Comparison of ENCODE assay signal across 8 mouse cellular contexts in the genomic region with DNA sequence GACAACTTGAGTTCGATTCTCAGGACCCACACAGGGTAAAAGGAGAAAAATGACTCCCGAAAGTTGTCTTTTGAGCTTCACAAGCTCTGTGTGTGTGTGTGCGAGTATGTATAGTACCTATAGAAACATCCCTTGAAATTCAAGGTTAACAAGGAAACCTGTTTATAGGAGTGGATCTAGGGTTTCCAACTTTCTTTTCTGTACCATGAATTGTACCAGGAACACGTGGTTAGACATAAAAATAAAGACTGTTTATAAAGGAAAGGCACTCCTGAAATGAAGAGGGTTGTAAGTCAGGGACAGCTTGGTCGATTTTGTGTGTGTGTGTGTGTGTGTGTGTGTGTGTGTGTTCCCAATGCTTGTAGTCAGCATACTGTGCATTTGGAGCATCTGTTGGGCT. TPM values are rescaled to one million over a fixed set of nuclear protein-coding genes. Genes with fewer than 3 reads are reported as not detected.
A peak's percentile ranks its signal among the peaks of the same experiment; 100 is the strongest.
DNase-seq lines count a peak whose midpoint lies in the region; ATAC-seq and TF ChIP-seq lines count a peak whose summit lies in the region.
"Had no signal": no experiment of that assay in that cellular context is flagged by ENCODE, and none has a peak within 500 bp of the region (broad histone marks: within the 10 kb centered on the region; RNA-seq: fewer than 3 reads in every experiment).

No protein-coding gene starts in this region.

- peak overlapping the region; percentile 84 for H3K4me2 ChIP-seq in lung, embryonic 14.5 days
- peak overlapping the region; percentile 72 for H3K4me2 ChIP-seq in limb, embryonic 11.5 days (ENCODE audit: low read depth, severe bottlenecking)

- 0 out of 2 replicates have a peak, but pooled peaks have one; percentile 22 for TF ChIP-seq POLR2A in embryonic fibroblast, embryonic 13.5 days (IDR thresholded peaks at IDR 0.05; ENCODE audit: low read depth, low read length)
- TF ChIP-seq POLR2A in olfactory bulb, adult 2 months (IDR thresholded peaks at IDR 0.05; ENCODE audit: insufficient read depth, low read depth, low read length): no peak

- no peak for TF ChIP-seq CTCF in lung, embryonic 14.5 days (IDR thresholded peaks at IDR 0.05; ENCODE audit: low read depth)
- no peak for TF ChIP-seq CTCF in embryonic fibroblast, embryonic 13.5 days (IDR thresholded peaks at IDR 0.05; ENCODE audit: borderline replicate concordance, insufficient read depth, low read length)
- no peak for TF ChIP-seq CTCF in olfactory bulb, adult 2 months (IDR thresholded peaks at IDR 0.05; ENCODE audit: insufficient read depth, low read depth, low read length)

- H3K36me3 ChIP-seq in lung, embryonic 14.5 days (ENCODE audit: insufficient read depth): peaks cover 18% of the 10 kb centered on the region
- H3K36me3 ChIP-seq in limb, embryonic 11.5 days (ENCODE audit: control insufficient read depth, insufficient read depth, low read length): peaks cover 3% of the 10 kb centered on the region; the same call in 1 of the 2 replicates

- 10% methylated on average over 5 of the region's 5 CpGs for WGBS in lung, embryonic 14.5 days
- 14% methylated on average over 5 of the region's 5 CpGs for WGBS in limb, embryonic 11.5 days
- 8% methylated on average over 5 of the region's 5 CpGs for WGBS in olfactory bulb, adult 2 months

- peak overlapping the region; percentile 73 for H3K4me3 ChIP-seq in lung, embryonic 14.5 days (ENCODE audit: low read depth, low read length)
- peak overlapping the region; percentile 39 for H3K4me3 ChIP-seq in embryonic fibroblast, embryonic 13.5 days (ENCODE audit: insufficient read depth, low read length)
- peak overlapping the region; percentile 74 for H3K4me3 ChIP-seq in limb, embryonic 11.5 days (ENCODE audit: low read depth, low read length)
- H3K4me3 ChIP-seq in olfactory bulb, adult 2 months (ENCODE audit: insufficient read depth, low read depth, low read length): peak overlapping the region; percentile 84

- ATAC-seq in lung, embryonic 14.5 days (ENCODE audit: insufficient read depth): no peak
- no peak for ATAC-seq in limb, embryonic 11.5 days (ENCODE audit: insufficient number of reproducible peaks, low FRiP score, low TSS enrichment, low read depth)

- peak overlapping the region; percentile 76 for H3K9ac ChIP-seq in lung, embryonic 14.5 days
- H3K9ac ChIP-seq in limb, embryonic 11.5 days (ENCODE audit: low read length): peak overlapping the region; percentile 82

- intact Hi-C loops in left cerebral cortex, postnatal 14 days (cut with DNase I): no loop called here

- H3K4me1 ChIP-seq in lung, embryonic 14.5 days (ENCODE audit: insufficient read depth): peaks cover 5% of the 10 kb centered on the region; the same call in 1 of the 2 replicates
- peaks cover 7% of the 10 kb centered on the region for H3K4me1 ChIP-seq in embryonic fibroblast, embryonic 13.5 days (ENCODE audit: control insufficient read depth, insufficient read depth, low read length)
- H3K4me1 ChIP-seq in limb, embryonic 11.5 days (ENCODE audit: control insufficient read depth, insufficient read depth, low read length): peaks cover 6% of the 10 kb centered on the region
- H3K4me1 ChIP-seq in olfactory bulb, adult 2 months (ENCODE audit: control insufficient read depth, insufficient read depth, low read length): 0 out of 2 replicates have a peak, but pooled peaks cover 6% of the 10 kb centered on the region

- no peak overlapping the region for H3K27ac ChIP-seq in lung, embryonic 14.5 days (ENCODE audit: low read depth)
- H3K27ac ChIP-seq in embryonic fibroblast, embryonic 13.5 days (ENCODE audit: insufficient read depth, low read length): no peak overlapping the region
- H3K27ac ChIP-seq in limb, embryonic 11.5 days (replicated peaks; ENCODE audit: low read depth, low read length): no peak overlapping the region
- H3K27ac ChIP-seq in olfactory bulb, adult 2 months (ENCODE audit: insufficient read depth, low read depth, low read length): no peak overlapping the region

- H3K27me3 ChIP-seq in lung, embryonic 14.5 days (ENCODE audit: insufficient read depth, low read length): peaks cover 3% of the 10 kb centered on the region; the same call in 1 of the 2 replicates
- H3K27me3 ChIP-seq in limb, embryonic 11.5 days (ENCODE audit: control insufficient read depth, insufficient read depth, low read length): 0 out of 2 replicates have a peak, but pooled peaks cover 1% of the 10 kb centered on the region

- DNase-seq in lung, embryonic 14.5 days: no peak
- DNase-seq in lung, postnatal 10 days: no peak
- DNase-seq in limb, embryonic 11.5 days (ENCODE audit: low spot score): no peak
- DNase-seq in left cerebral cortex, postnatal 14 days (ENCODE audit: low spot score in 2 of 2): no peak
- no peak for DNase-seq in frontal cortex, postnatal 14 days (ENCODE audit: low spot score in 2 of 2)

- no peaks in the 10 kb centered on the region for H3K9me3 ChIP-seq in lung, embryonic 14.5 days (ENCODE audit: low read depth, low read length)
- H3K9me3 ChIP-seq in limb, embryonic 11.5 days (ENCODE audit: control insufficient read depth, low read length): no peaks in the 10 kb centered on the region

RNA-seq across cellular contexts. Expression of a gene that starts 0.5 kb away (rescaled TPM):
- 57.6 and 63.1 TPM in 2 replicates for polyA plus RNA-seq in lung, embryonic 14.5 days (2014; fragmentation: Nextera tagmentation; extraction: Ambion mirVana)
- polyA plus RNA-seq in embryonic fibroblast, embryonic 13.5 days (2011; ENCODE audit: insufficient read length, low read depth, missing spikeins): 58.3 and 63.3 TPM in 2 replicates
- 61.9 and 64.6 TPM in 2 replicates for polyA plus RNA-seq in limb, embryonic 11.5 days (2014; fragmentation: Nextera tagmentation; extraction: Ambion mirVana)
- not detected in 2 replicates for polyA plus RNA-seq in olfactory bulb, adult 2 months (2012; ENCODE audit: insufficient read depth, insufficient read length, low replicate concordance, missing spikeins)
- 10 to 100 TPM; 27.0 to 33.4 TPM for total RNA-seq in left cerebral cortex, postnatal 14 days (2021)

RNA-seq across cellular contexts. Expression of a gene that starts 7.3 kb away (rescaled TPM):
- polyA plus RNA-seq in lung, embryonic 14.5 days (2014; fragmentation: Nextera tagmentation; extraction: Ambion mirVana): 1.1 and 1.9 TPM in 2 replicates
- 14.6 and 18.1 TPM in 2 replicates for polyA plus RNA-seq in embryonic fibroblast, embryonic 13.5 days (2011; ENCODE audit: insufficient read length, low read depth, missing spikeins)
- polyA plus RNA-seq in limb, embryonic 11.5 days (2014; fragmentation: Nextera tagmentation; extraction: Ambion mirVana): 3.2 and 4.2 TPM in 2 replicates
- polyA plus RNA-seq in olfactory bulb, adult 2 months (2012; ENCODE audit: insufficient read depth, insufficient read length, low replicate concordance, missing spikeins): not detected in 2 replicates
- 1 to 10 TPM; 2.7 to 3.5 TPM for total RNA-seq in left cerebral cortex, postnatal 14 days (2021)
- polyA plus RNA-seq: inflammation-experienced regulatory T-cells, adult 6 months had no signal

RNA-seq across cellular contexts. Expression of a gene that starts 19.1 kb away (rescaled TPM):
- 6.8 and 7.9 TPM in 2 replicates for polyA plus RNA-seq in lung, embryonic 14.5 days (2014; fragmentation: Nextera tagmentation; extraction: Ambion mirVana)
- polyA plus RNA-seq in embryonic fibroblast, embryonic 13.5 days (2011; ENCODE audit: insufficient read length, low read depth, missing spikeins): 1.1 and 2.0 TPM in 2 replicates
- 0.07 TPM in 1 of 2 replicates, not detected in the other for polyA plus RNA-seq in limb, embryonic 11.5 days (2014; fragmentation: Nextera tagmentation; extraction: Ambion mirVana)
- not detected in 2 replicates for polyA plus RNA-seq in olfactory bulb, adult 2 months (2012; ENCODE audit: insufficient read depth, insufficient read length, low replicate concordance, missing spikeins)
- under 1 TPM; 0.13 to 0.15 TPM for total RNA-seq in left cerebral cortex, postnatal 14 days (2021)
- polyA plus RNA-seq: inflammation-experienced regulatory T-cells, adult 6 months had no signal

RNA-seq across cellular contexts. Expression of a gene that starts 24.5 kb away (rescaled TPM):
- 167 and 180 TPM in 2 replicates for polyA plus RNA-seq in lung, embryonic 14.5 days (2014; fragmentation: Nextera tagmentation; extraction: Ambion mirVana)
- polyA plus RNA-seq in embryonic fibroblast, embryonic 13.5 days (2011; ENCODE audit: insufficient read length, low read depth, missing spikeins): 6.9 TPM in 2 replicates
- polyA plus RNA-seq in limb, embryonic 11.5 days (2014; fragmentation: Nextera tagmentation; extraction: Ambion mirVana): 0.27 and 0.65 TPM in 2 replicates
- not detected in 2 replicates for polyA plus RNA-seq in olfactory bulb, adult 2 months (2012; ENCODE audit: insufficient read depth, insufficient read length, low replicate concordance, missing spikeins)
- total RNA-seq in left cerebral cortex, postnatal 14 days (2021): 1 to 10 TPM; 1.0 to 1.4 TPM
